ENCODE assay signal across 24 mouse cellular contexts in the genomic region with DNA sequence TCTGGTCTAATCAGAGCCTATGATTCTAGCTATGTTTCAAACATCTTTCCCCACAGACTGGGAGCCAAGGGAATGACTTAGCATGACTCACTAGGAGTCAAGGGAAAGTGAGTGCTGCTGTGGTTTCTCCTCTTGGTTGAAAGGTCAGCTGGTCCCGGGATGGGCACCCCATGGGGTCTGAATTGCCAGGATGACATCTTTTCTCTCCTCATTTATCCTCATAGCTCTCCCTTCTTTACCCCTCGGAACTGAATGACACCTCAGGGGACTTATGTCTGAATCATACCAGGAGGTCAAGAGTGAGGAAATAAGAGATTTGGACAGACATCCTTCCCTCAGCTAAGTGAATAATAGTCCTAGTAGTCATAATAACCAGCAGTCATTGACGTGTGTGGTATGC.
DNase-seq lines count a peak whose midpoint lies in the region; ATAC-seq lines count a peak whose summit lies in the region.
"Had no signal": no experiment of that assay in that cellular context is flagged by ENCODE, and none has a peak within 500 bp of the region (broad histone marks: within the 10 kb centered on the region; RNA-seq: fewer than 3 reads in every experiment).

No protein-coding gene starts in this region.

- peak; percentile 34 to 36 for DNase-seq in heart, adult 18-20 months
- DNase-seq in Muller cell, postnatal 12 days (ENCODE audit: inconsistent ontology term) = peak; percentile 96
- peak; percentile 36 for DNase-seq in adrenal gland, postnatal 10 days
- peak; percentile 4 for DNase-seq in skeletal muscle tissue, adult 2 months (ENCODE audit: low read depth, low spot score)
- DNase-seq in spleen, postnatal 10 days (ENCODE audit: low spot score in 2 of 2) = no peak
- DNase-seq in kidney, adult 11 months = no peak
- DNase-seq: B cell, adult 2 months; cerebellum, adult 18-20 months; cerebellum, postnatal 36 days; gastrocnemius, postnatal 14 days; kidney, adult 8-10 months; kidney, postnatal 14 days; layer of hippocampus, postnatal 36 days; liver, embryonic 13.5 days; lung, embryonic 14.5 days; lung, postnatal 36 days; right cerebral cortex, postnatal 4 days; thymus, postnatal 25 days had no signal

- no peak overlapping the region for H3K9ac ChIP-seq in heart, embryonic 12.5 days
- H3K9ac ChIP-seq: embryonic facial prominence, embryonic 15.5 days; forebrain, embryonic 13.5 days; limb, embryonic 13.5 days; liver, embryonic 13.5 days; lung, embryonic 14.5 days had no signal

- H3K4me3 ChIP-seq in heart, embryonic 12.5 days = no peak overlapping the region
- H3K4me3 ChIP-seq: embryonic facial prominence, embryonic 15.5 days; forebrain, embryonic 13.5 days; layer of hippocampus, adult 2 months; limb, embryonic 13.5 days; liver, embryonic 13.5 days had no signal

- no peaks in the 10 kb centered on the region for H3K4me1 ChIP-seq in heart, embryonic 12.5 days (replicated peaks)
- H3K4me1 ChIP-seq: forebrain, embryonic 13.5 days; liver, embryonic 13.5 days had no signal

- no peaks in the 10 kb centered on the region for H3K27me3 ChIP-seq in heart, embryonic 12.5 days (replicated peaks)
- H3K27me3 ChIP-seq: embryonic facial prominence, embryonic 15.5 days; forebrain, embryonic 13.5 days; limb, embryonic 13.5 days; liver, embryonic 13.5 days had no signal

- no peaks in the 10 kb centered on the region for H3K9me3 ChIP-seq in heart, embryonic 12.5 days (replicated peaks)
- H3K9me3 ChIP-seq: embryonic facial prominence, embryonic 15.5 days; forebrain, embryonic 13.5 days; limb, embryonic 13.5 days; liver, embryonic 13.5 days had no signal

- ATAC-seq in heart, embryonic 12.5 days (ENCODE audit: insufficient number of reproducible peaks, low FRiP score) = no peak
- ATAC-seq: forebrain, embryonic 13.5 days; midbrain, embryonic 16.5 days had no signal

- H3K4me2 ChIP-seq in heart, embryonic 12.5 days = no peak overlapping the region
- H3K4me2 ChIP-seq: embryonic facial prominence, embryonic 15.5 days; forebrain, embryonic 13.5 days; limb, embryonic 13.5 days; liver, embryonic 13.5 days; lung, embryonic 14.5 days had no signal

- WGBS in heart, embryonic 12.5 days = 44% methylated on average over 3 of the region's 3 CpGs

- H3K27ac ChIP-seq in heart, embryonic 12.5 days (ENCODE audit: poor library complexity, severe bottlenecking) = no peak overlapping the region
- H3K27ac ChIP-seq: embryonic facial prominence, embryonic 15.5 days; forebrain, embryonic 13.5 days; layer of hippocampus, adult 2 months; limb, embryonic 13.5 days; liver, embryonic 13.5 days had no signal

- H3K36me3 ChIP-seq in heart, embryonic 12.5 days = no peaks in the 10 kb centered on the region
- H3K36me3 ChIP-seq: embryonic facial prominence, embryonic 15.5 days; limb, embryonic 13.5 days; liver, embryonic 13.5 days had no signal

Comparison
In these comparisons a context has a peak if more than half of its experiments do, and no peak if none do; other contexts are left out.
1. DNase-seq: peak in heart, adult 18-20 months (2 of 2), Muller cell, postnatal 12 days (single experiment), adrenal gland, postnatal 10 days (single experiment) and skeletal muscle tissue, adult 2 months (single experiment); none in spleen, postnatal 10 days (0 of 2) and kidney, adult 11 months (single experiment).